Comparison of ENCODE assay signal across 23 mouse cellular contexts in genomic region chr4:57652185-57652904, GRCm38 (mm10).
A peak's percentile ranks its signal among the peaks of the same experiment; 100 is the strongest.
DNase-seq lines count a peak whose midpoint lies in the region; ATAC-seq and TF ChIP-seq lines count a peak whose summit lies in the region.
"Had no signal": no experiment of that assay in that cellular context is flagged by ENCODE, and none has a peak within 500 bp of the region (broad histone marks: within the 10 kb centered on the region; RNA-seq: fewer than 3 reads in every experiment).

No protein-coding gene starts in this region.

- no peak overlapping the region for H3K27ac ChIP-seq in lung, postnatal 0 days (ENCODE audit: low read length)
- H3K27ac ChIP-seq in forebrain, embryonic 15.5 days (replicated peaks), result no peak overlapping the region
- H3K27ac ChIP-seq: embryonic facial prominence, embryonic 10.5 days; hindbrain, postnatal 0 days; kidney, postnatal 0 days; limb, embryonic 10.5 days; macrophage; neural tube, embryonic 12.5 days had no signal

- WGBS in lung, postnatal 0 days, result 73% methylated on average over 5 of the region's 5 CpGs
- 80% methylated on average over 5 of the region's 5 CpGs for WGBS in forebrain, embryonic 15.5 days

- no peaks in the 10 kb centered on the region for H3K36me3 ChIP-seq in lung, postnatal 0 days (ENCODE audit: insufficient read depth, low read length)
- peaks cover 24% of the 10 kb centered on the region for H3K36me3 ChIP-seq in myocyte (ENCODE audit: control insufficient read depth, insufficient read depth)
- no peaks in the 10 kb centered on the region for H3K36me3 ChIP-seq in forebrain, embryonic 15.5 days
- H3K36me3 ChIP-seq: neural tube, embryonic 12.5 days had no signal

- no peak for TF ChIP-seq EP300 in lung, postnatal 0 days (IDR thresholded peaks at IDR 0.05)

- no peak for ATAC-seq in lung, postnatal 0 days
- ATAC-seq in forebrain, embryonic 15.5 days (replicated peaks), result no peak
- ATAC-seq: forebrain, embryonic 14.5 days; hindbrain, postnatal 0 days had no signal

- H3K27me3 ChIP-seq in lung, postnatal 0 days (replicated peaks; ENCODE audit: insufficient read depth, low read length), result no peaks in the 10 kb centered on the region
- no peaks in the 10 kb centered on the region for H3K27me3 ChIP-seq in myocyte (ENCODE audit: control insufficient read depth, insufficient read depth, insufficient read length)
- no peaks in the 10 kb centered on the region for H3K27me3 ChIP-seq in forebrain, embryonic 15.5 days
- H3K27me3 ChIP-seq: CH12.LX; neural tube, embryonic 12.5 days had no signal

- no peaks in the 10 kb centered on the region for H3K9me3 ChIP-seq in lung, postnatal 0 days (ENCODE audit: low read length)
- H3K9me3 ChIP-seq in forebrain, embryonic 15.5 days, result no peaks in the 10 kb centered on the region
- H3K9me3 ChIP-seq: embryonic facial prominence, embryonic 10.5 days; limb, embryonic 10.5 days; neural tube, embryonic 12.5 days had no signal

- H3K9ac ChIP-seq in lung, postnatal 0 days (replicated peaks; ENCODE audit: low read depth), result no peak overlapping the region
- H3K9ac ChIP-seq in forebrain, embryonic 15.5 days (replicated peaks), result no peak overlapping the region
- H3K9ac ChIP-seq: neural tube, embryonic 12.5 days had no signal

- H3K4me3 ChIP-seq in lung, postnatal 0 days (ENCODE audit: low read depth, low read length), result no peak overlapping the region
- no peak overlapping the region for H3K4me3 ChIP-seq in myocyte
- no peak overlapping the region for H3K4me3 ChIP-seq in forebrain, embryonic 15.5 days
- H3K4me3 ChIP-seq: embryonic facial prominence, embryonic 10.5 days; limb, embryonic 10.5 days; neural tube, embryonic 12.5 days had no signal

- no peaks in the 10 kb centered on the region for H3K4me1 ChIP-seq in lung, postnatal 0 days (ENCODE audit: insufficient read depth, low read depth, low read length)
- no peaks in the 10 kb centered on the region for H3K4me1 ChIP-seq in forebrain, embryonic 15.5 days
- H3K4me1 ChIP-seq: embryonic facial prominence, embryonic 10.5 days; limb, embryonic 10.5 days; neural tube, embryonic 12.5 days had no signal

- TF ChIP-seq CTCF in lung, postnatal 0 days (IDR thresholded peaks at IDR 0.05), result no peak

- no peak overlapping the region for H3K4me2 ChIP-seq in lung, postnatal 0 days (replicated peaks; ENCODE audit: low read depth, low read length)
- H3K4me2 ChIP-seq in myocyte (ENCODE audit: low read depth), result peak overlapping the region; percentile 55
- no peak overlapping the region for H3K4me2 ChIP-seq in forebrain, embryonic 15.5 days (replicated peaks)
- H3K4me2 ChIP-seq: midbrain, embryonic 11.5 days; neural tube, embryonic 12.5 days had no signal

- H3ac ChIP-seq in myocyte (ENCODE audit: control insufficient read depth, insufficient read length), result no peak overlapping the region

- peaks cover 18% of the 10 kb centered on the region for H3K79me2 ChIP-seq in myocyte (ENCODE audit: control insufficient read depth, insufficient read depth)

- DNase-seq in adrenal gland, adult (ENCODE audit: inconsistent age in 2 of 2, low spot score in 1 of 2), result peak; percentile 46 to 74
- no peak for DNase-seq in adrenal gland, postnatal 10 days
- peak; percentile 9 for DNase-seq in lung, postnatal 0 days (ENCODE audit: low spot score)
- DNase-seq in lung, postnatal 25 days (ENCODE audit: low spot score), result no peak
- peak; percentile 83 for DNase-seq in NIH3T3 (ENCODE audit: low read depth)
- DNase-seq in ovary, postnatal 14 days (ENCODE audit: low spot score), result no peak
- DNase-seq: cerebellum, adult 9-10 months; gastrocnemius, postnatal 36 days; kidney, adult 11 months; lung, adult 2 months; right cerebral cortex, postnatal 4 days; thymus, postnatal 14 days had no signal

- TF ChIP-seq POLR2A in myocyte (IDR thresholded peaks at IDR 0.05; ENCODE audit: insufficient read length, low read depth), result no peak

TF ChIP-seq in myocyte, 11 proteins besides CTCF, POLR2A, EP300 and RAD21:
- TF ChIP-seq USF1 (IDR thresholded peaks at IDR 0.05; ENCODE audit: low read depth), result peak; percentile 95
- TF ChIP-seq MAX (IDR thresholded peaks at IDR 0.05; ENCODE audit: low read depth), result peak; percentile 54
- TF ChIP-seq CEBPB (IDR thresholded peaks at IDR 0.05; ENCODE audit: insufficient read depth, poor library complexity, severe bottlenecking), result no peak
TF ChIP-seq in myocyte: peak in this region for 2.

Comparison
In these comparisons a context has a peak if more than half of its experiments do, and no peak if none do; other contexts are left out.
1. DNase-seq: peak in adrenal gland, adult (2 of 2), lung, postnatal 0 days (single experiment) and NIH3T3 (single experiment); none in adrenal gland, postnatal 10 days (single experiment), lung, postnatal 25 days (single experiment) and ovary, postnatal 14 days (single experiment).